Mouse (Mus musculus) right cerebral cortex, postnatal 10 days (tissue): ENCODE data around the gene Wfikkn2.

Source experiments
- DNase-seq, 2 experiments: peaks; one replicate each; pipeline ENCODE4 v3.0.0; 2021; ENCODE audit warnings: low spot score in 2 of 2

The Wfikkn2 gene

DNA sequence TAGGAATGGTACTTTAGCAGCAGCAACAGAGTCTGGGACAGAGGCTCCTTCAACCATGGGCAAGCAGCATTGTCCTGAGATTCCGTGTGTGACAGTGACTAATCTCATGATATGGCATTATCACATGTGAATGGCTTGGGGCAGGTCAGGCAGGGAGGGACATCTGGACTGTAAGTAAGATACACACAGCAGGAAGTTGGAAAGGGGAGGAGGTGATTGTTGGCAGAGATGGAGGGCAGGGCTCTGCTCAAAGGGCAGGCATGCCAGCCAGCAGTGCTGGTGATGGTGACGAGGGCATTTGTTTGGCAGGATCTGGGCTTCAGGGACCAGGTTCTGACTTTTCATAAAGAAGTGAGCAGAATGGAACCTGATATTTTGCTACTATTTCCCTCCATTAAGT, 52.7 kb downstream of the Wfikkn2 start:
- no peak for DNase-seq

DNA sequence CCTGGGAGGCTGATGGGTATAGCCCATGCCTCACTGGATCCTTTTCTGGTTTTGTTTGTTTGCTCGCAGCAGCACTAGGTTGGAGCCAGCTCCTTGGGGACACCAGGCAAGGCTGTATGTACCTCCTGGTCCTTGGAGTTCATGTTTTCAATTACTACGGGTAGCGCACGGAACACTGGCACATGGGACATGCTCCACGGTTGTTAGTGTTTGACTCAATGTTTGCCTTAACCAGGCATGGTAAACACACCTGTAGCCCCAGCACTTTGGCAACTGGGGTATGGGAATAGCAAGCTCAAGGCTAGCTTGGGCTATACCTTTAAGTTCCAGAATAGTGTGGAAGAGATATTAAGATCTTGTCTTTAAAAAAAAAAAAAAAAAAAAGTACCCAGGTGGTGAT, 55.1 kb downstream of the Wfikkn2 start:
- no peak for DNase-seq

DNA sequence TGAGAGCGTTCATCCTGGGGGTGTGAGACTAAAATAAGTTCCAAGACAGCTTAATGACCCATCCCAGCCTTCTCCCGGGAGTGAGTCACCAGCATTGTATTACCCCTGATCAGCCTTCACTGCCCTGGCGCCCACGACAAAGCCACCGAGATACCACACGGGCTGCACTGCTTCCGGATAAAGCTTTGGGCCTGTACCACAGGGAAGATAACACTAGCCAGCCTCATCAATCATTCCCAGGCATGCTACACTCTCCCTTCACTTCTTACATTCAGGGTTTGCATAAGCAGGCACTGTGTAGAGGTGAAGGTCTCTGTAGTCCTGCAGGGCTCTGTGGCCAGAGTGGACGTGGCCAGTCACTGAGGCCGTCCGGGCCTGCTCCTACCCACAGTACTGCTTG, 56.2 kb downstream of the Wfikkn2 start:
- no peak for DNase-seq
